Mouse (Mus musculus) forebrain, postnatal 0 days (tissue): Measurements from ENCODE around the gene Zfp553. TPM values are rescaled to one million over a fixed set of nuclear protein-coding genes. Genes with fewer than 3 reads are reported as not detected.

Source experiments
- ATAC-seq: fragments of 200-750 bp; cut with Nextera tagmentation; 2 replicates; pipeline ENCODE4 v1.8.0; 2017; ENCODE audit warnings: mild to moderate bottlenecking, moderate library complexity
- DNase-seq: peaks from one replicate; pipeline ENCODE4 v3.0.0-alpha.2; 2015
- H3K27ac ChIP-seq: fragments of 300-500 bp; sonication (generic); 2 replicates; pipeline ENCODE4 v1.5.1; 2014; ENCODE audit warnings: low read depth, mild to moderate bottlenecking, antibody characterized with exemption, low read length, moderate library complexity, mixed read lengths
- H3K27me3 ChIP-seq: fragments of 300-500 bp; sonication (generic); 2 replicates; pipeline ENCODE4 v1.6.1; 2014; ENCODE audit warnings: mild to moderate bottlenecking, low read length, mixed read lengths; ENCODE audit not compliant: insufficient read depth
- H3K36me3 ChIP-seq: fragments of 300-500 bp; sonication (generic); 2 replicates; pipeline ENCODE4 v1.6.1; 2014; ENCODE audit warnings: mild to moderate bottlenecking, moderate library complexity; ENCODE audit not compliant: insufficient read depth
- H3K4me1 ChIP-seq: fragments of 300-500 bp; sonication (generic); 2 replicates; pipeline ENCODE4 v1.6.1; 2014; ENCODE audit warnings: antibody characterized with exemption; ENCODE audit not compliant: insufficient read depth
- H3K4me2 ChIP-seq: fragments of 300-500 bp; sonication (generic); 2 replicates; pipeline ENCODE4 v1.6.1; 2014; ENCODE audit warnings: low read depth, mild to moderate bottlenecking, moderate library complexity
- H3K4me3 ChIP-seq: fragments of 300-500 bp; sonication (generic); 2 replicates; pipeline ENCODE4 v1.5.1; 2014; ENCODE audit warnings: low read depth, low read length, mixed read lengths
- H3K9ac ChIP-seq: fragments of 300-500 bp; sonication (generic); 2 replicates; pipeline ENCODE4 v1.6.1; 2014; ENCODE audit warnings: mild to moderate bottlenecking
- H3K9me3 ChIP-seq: fragments of 300-500 bp; sonication (generic); 2 replicates; pipeline ENCODE4 v1.6.1; 2016; ENCODE audit warnings: low read length
- CTCF ChIP-seq: sonication (generic); IDR thresholded peaks from 2 replicates; pipeline ENCODE4 v1.5.1; 2016; ENCODE audit warnings: antibody characterized with exemption, control low read depth, low read depth
- WGBS: fragments of 180-500 bp; shearing (Covaris S2); extraction: QIAGEN DNeasy Blood & Tissue Kit; methylation state at CpG from one replicate; pipeline ENCODE4 v1.1.7; 2014; 5-methylcytosine and 5-hydroxymethylcytosine counted together
- polyA plus RNA-seq: library from polyadenylated mRNA; unstranded; fragments of >200 nt; fragmentation: Nextera tagmentation; extraction: Ambion mirVana; gene quantifications from 2 replicates; pipeline ENCODE4 v1.2.1, GENCODE M21; 2015
- total RNA-seq: library from RNA; depleted of rRNA; stranded (reverse); fragments of >200 nt; gene quantifications from 2 replicates; pipeline ENCODE4 v1.2.3, GENCODE M21; 2014

The Zfp553 gene
- total and polyA plus RNA-seq, 2 experiments from 2014 or later, result 35.9 to 46.6 TPM

GRCm38 (mm10) chr7:127253341-127253740, 20.5 kb downstream of the Zfp553 start:
- peak overlapping the region; percentile 97 for H3K4me2 ChIP-seq
- WGBS, result 79% methylated on average over 6 of the region's 6 CpGs
- ATAC-seq, result no peak
- no peak for TF ChIP-seq CTCF
- peak overlapping the region; percentile 92 for H3K27ac ChIP-seq
- peaks cover 5% of the 10 kb centered on the region; the same call in 1 of the 2 replicates for H3K36me3 ChIP-seq
- peak overlapping the region; percentile 48 for H3K4me3 ChIP-seq
- no peaks in the 10 kb centered on the region; the same call in 1 of the 2 replicates for H3K4me1 ChIP-seq
- H3K9me3 ChIP-seq, result no peaks in the 10 kb centered on the region
- H3K27me3 ChIP-seq, result no peaks in the 10 kb centered on the region
- H3K9ac ChIP-seq, result peak overlapping the region; percentile 69
- no peak for DNase-seq

GRCm38 (mm10) chr7:127253821-127254769, 21.2 kb downstream of the Zfp553 start:
- Histone ChIP-seq H3K27me3 (no peaks in the 10 kb centered on the region), H3K4me2 (peak overlapping the region; percentile 97), H3K9me3 (no peaks in the 10 kb centered on the region), H3K4me1 (no peaks in the 10 kb centered on the region; the same call in 1 of the 2 replicates), H3K36me3 (peaks cover 5% of the 10 kb centered on the region; the same call in 1 of the 2 replicates), H3K27ac (peak overlapping the region; percentile 92), H3K4me3 (peak overlapping the region; percentile 48), H3K9ac (peak overlapping the region; percentile 69)
- peak; percentile 92 for ATAC-seq
- TF ChIP-seq CTCF, result no peak
- DNase-seq, result peak; percentile 100
- WGBS, result under 1% methylated on average over 122 of the region's 136 CpGs

GRCm38 (mm10) chr7:127255008-127255407, 22.1 kb downstream of the Zfp553 start:
- no peak for ATAC-seq
- Histone ChIP-seq H3K4me2 (peak overlapping the region; percentile 97), H3K9me3 (no peaks in the 10 kb centered on the region), H3K4me3 (peak overlapping the region; percentile 48), H3K4me1 (no peaks in the 10 kb centered on the region; the same call in 1 of the 2 replicates), H3K27ac (peak overlapping the region; percentile 92), H3K9ac (peak overlapping the region; percentile 69), H3K27me3 (no peaks in the 10 kb centered on the region), H3K36me3 (no peaks in the 10 kb centered on the region; the same call in 1 of the 2 replicates)
- WGBS, result 30% methylated on average over 4 of the region's 4 CpGs
- TF ChIP-seq CTCF, result no peak
- DNase-seq, result no peak

- ATAC-seq (no peak), DNase-seq (no peak)
- TF ChIP-seq CTCF, result no peak
- Histone ChIP-seq H3K9ac (no peak overlapping the region), H3K9me3 (no peaks in the 10 kb centered on the region), H3K4me3 (no peak overlapping the region), H3K27me3 (no peaks in the 10 kb centered on the region), H3K4me2 (no peak overlapping the region), H3K27ac (no peak overlapping the region), H3K4me1 (peaks cover 1% of the 10 kb centered on the region; the same call in 1 of the 2 replicates), H3K36me3 (no peaks in the 10 kb centered on the region)
- WGBS, result 93% methylated on average over 2 of the region's 2 CpGs
Measured at GRCm38 (mm10) chr7:127255965-127256364, 23.1 kb downstream of the Zfp553 start.

- Histone ChIP-seq H3K36me3 (no peaks in the 10 kb centered on the region), H3K27ac (no peak overlapping the region), H3K27me3 (no peaks in the 10 kb centered on the region), H3K4me3 (no peak overlapping the region), H3K4me2 (no peak overlapping the region), H3K9ac (no peak overlapping the region), H3K9me3 (no peaks in the 10 kb centered on the region), H3K4me1 (peaks cover 3% of the 10 kb centered on the region; the same call in 1 of the 2 replicates)
- TF ChIP-seq CTCF, result no peak
- DNase-seq (no peak), ATAC-seq (no peak)
- WGBS, result 84% methylated on average over 5 of the region's 5 CpGs
Measured at GRCm38 (mm10) chr7:127256518-127256917, 23.7 kb downstream of the Zfp553 start.

- Histone ChIP-seq H3K36me3 (no peaks in the 10 kb centered on the region), H3K4me1 (peaks cover 3% of the 10 kb centered on the region; the same call in 1 of the 2 replicates), H3K4me2 (peak overlapping the region; percentile 78), H3K9ac (peak overlapping the region; percentile 58; the same call in 1 of the 2 replicates), H3K27me3 (no peaks in the 10 kb centered on the region), H3K4me3 (no peak overlapping the region), H3K9me3 (no peaks in the 10 kb centered on the region), H3K27ac (no peak overlapping the region)
- ATAC-seq (no peak), DNase-seq (no peak)
- TF ChIP-seq CTCF, result no peak
- WGBS, result 64% methylated on average over 8 of the region's 8 CpGs
Measured at GRCm38 (mm10) chr7:127259186-127259905, 26.5 kb downstream of the Zfp553 start.
